Mouse (Mus musculus): ENCODE measurements around the gene Prkd2.

The Prkd2 gene

DNA sequence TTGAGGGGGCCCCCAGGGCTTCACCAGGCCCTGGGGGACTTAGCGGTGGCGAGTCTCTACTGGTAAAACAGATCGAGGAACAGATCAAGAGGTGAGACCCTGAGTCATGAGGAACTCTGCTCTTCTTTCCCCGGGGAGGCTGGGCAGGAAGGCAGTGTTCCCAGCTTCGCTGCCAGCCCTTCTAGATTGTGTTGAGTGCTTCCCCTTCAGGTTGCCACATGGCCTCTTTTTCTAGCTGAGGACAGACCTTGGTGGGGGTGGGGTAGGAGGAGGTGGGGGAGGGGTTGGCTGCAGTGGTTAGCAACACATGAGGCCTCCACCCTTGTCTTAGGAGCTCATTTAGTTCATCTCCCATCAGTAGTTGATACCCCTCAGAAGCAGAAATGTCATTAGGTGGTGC, 16.1 kb upstream of the Prkd2 start:
- DNase-seq (ENCODE audit: low spot score in 2 of 2) = no peak

DNA sequence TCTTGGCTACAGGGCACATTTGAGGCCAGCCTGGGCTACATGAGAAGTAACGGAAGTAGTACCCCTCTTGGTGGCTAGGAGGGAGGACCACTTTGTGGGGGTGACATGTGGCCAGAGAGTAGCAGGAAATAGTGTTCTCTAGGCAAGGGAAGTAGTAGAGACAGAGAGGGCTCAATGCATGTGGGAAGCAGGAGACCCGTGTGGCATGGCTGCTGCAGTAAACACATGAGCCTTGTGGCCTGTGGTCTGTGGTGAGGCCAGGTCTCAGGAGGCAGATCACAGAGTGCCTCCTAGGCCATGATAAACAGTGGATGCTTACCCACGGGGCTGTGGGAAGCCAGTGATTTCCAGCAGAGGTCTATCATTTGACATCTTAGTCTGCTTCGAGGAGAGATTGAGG, 15.4 kb upstream of the Prkd2 start:
- no peak for DNase-seq (ENCODE audit: low spot score in 2 of 2)

DNA sequence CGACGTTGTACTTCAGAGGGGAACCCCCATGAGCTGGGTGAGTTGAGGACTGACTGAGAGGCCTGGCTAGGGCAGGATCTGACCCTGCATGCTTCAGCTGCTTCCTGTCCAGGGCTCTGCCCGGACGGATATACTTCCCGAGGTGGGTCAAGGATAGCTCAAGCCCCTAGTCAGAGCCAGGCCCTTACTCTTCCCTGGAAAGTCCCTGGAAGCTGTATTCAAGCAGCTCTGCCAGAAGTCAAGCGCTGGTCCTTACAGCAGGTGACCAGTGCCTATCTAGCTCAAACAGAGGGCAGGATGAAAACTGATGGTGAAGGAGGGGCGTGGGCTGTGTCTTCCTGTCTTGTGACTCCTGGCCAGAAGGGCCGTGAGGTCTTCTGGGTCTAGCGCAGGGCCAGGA, 12.3 kb upstream of the Prkd2 start:
- no peak for DNase-seq (ENCODE audit: low spot score in 2 of 2)

DNA sequence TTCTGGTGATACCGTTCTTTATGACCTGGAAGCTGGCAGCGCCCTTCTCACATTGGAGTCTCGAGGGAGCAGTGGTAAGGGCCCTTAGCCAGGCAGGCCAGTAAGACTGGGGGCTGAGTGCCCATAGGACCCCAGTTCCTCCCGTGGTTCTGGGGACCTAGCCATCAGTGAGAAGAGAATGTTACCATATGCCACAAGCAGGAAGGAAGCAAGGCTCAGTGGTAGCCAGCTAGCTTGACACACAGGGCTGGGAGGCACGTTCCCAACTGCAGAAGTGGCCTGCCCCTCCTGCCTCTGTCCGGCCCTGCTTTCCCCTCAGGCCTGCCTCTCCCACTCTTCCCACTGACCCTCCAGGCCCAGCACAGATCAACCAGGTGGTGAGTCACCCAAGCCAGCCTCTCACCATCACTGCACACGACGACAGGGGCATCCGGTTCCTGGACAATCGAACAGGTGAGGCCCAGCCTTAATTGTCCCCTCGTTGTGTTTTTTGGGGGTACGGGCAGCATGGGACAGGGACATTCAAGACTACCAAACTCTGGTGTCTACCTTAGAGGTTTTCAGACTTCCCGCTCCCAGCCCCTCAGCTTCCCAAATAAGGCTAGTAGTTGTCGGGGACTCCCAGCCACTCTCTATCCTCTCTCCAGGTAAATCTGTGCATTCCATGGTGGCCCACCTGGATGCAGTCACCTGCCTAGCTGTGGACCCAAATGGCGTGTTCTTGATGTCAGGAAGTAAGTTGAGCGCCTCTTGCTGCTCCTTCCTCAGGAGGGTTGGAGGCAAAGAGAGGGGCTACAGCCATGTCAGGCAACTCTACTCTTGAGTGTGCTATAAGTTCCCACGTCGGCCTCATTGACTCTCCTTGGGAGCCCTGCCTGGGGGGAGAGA, 4.5 kb upstream of the Prkd2 start:
- no peak for DNase-seq (ENCODE audit: low spot score in 2 of 2)

DNA sequence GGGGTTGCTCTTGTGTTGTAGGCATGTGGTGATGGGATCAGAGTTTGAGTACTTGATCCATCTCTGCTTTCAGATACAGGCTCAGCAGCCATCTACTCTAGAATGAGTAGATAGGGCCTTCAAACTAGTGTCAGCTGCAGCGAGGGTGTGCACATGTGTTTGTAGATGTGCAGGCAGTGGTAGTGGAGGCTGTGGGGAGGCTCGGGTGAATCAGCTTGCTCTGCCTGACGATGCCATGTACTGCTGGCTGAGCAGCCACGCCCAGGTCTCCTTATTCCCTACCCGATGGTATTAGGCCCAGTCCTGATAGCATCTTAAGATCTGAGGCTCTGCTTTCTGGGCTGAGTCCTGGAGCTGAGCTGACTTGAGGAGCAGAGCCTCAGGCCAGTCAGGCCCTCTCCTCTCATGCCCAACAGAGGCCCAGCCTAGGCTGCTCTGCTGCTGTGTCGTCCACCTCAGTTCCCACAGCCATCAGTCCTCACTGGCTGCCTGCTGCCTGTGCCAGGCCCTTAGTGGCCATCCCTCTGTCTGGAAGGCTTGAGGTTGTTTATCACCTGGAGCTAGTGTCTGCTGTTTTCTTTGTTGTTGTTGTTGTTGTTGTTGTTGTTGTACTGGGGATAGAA, 3.8 kb upstream of the Prkd2 start:
- DNase-seq (ENCODE audit: low spot score in 2 of 2) = no peak

DNA sequence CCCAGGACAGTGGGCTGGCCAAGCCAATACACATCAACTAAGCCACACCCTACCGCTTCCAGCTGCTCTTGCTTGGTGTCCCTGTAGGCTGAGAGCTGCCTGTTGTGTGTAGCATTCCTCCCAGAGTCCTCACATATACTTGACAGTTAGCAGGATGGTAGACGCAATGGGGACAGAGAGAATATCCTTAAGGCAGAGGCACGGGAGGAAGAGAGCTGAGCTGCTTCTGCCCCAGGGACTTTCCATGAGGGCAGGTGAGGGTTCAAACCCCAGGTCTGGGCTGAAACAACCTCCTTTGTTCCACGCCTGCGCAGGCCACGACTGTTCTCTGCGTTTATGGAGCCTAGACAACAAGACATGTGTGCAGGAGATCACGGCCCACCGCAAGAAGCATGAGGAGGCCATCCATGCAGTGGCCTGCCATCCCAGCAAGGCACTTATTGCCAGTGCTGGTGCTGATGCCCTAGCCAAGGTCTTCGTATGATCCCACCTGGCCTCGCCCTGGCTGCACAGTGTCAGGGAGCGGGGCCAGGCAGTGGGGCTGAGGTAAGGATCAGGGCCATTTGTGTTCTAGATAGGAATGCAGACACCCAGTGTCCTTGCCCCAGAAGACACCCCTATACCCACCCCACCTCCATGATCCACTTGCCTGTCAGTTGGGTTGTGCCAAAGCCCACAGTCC, 3.1 kb upstream of the Prkd2 start:
- DNase-seq (ENCODE audit: low spot score in 2 of 2) = no peak

DNA sequence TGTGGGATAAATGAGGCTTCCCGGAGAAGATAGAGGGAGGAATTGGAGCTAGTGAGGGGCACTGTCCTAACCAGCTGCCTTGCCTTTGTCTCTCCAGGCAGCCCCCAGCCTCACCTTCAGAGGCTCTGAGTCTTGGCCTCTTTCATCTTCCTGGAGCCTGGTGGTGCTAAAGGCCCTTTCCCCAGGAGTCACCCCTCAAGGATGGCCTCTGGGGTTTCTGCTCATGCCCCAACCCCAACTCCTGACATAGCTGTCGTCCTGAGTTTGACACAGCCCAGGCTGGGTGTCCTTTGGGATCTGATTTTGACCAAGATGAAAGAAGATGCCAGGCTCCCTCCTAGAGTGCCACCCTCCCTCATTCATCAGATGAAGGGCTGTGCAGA, 2.6 kb upstream of the Prkd2 start:
- no peak for DNase-seq (ENCODE audit: low spot score in 2 of 2)

DNA sequence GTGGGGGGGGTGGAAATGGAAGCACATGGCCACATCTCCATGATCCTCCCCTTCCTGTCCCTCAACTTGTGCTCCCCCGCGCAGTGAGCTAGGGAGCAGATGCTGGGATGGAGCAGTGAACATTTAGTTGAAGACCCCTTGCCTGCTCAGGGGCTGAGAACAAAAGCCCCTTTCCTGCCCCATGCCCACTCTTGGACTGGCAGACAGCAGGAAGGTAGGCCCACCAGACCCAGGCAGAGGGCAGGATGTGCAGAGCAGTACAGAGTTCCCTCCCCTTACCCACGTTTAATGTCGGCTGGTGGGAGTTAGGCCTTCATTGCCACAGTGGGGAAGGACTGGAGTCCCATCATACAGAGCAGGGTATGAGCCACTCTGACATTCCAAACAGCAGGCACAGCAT, 1.6 kb upstream of the Prkd2 start:
- no peak for DNase-seq (ENCODE audit: low spot score in 2 of 2)

DNA sequence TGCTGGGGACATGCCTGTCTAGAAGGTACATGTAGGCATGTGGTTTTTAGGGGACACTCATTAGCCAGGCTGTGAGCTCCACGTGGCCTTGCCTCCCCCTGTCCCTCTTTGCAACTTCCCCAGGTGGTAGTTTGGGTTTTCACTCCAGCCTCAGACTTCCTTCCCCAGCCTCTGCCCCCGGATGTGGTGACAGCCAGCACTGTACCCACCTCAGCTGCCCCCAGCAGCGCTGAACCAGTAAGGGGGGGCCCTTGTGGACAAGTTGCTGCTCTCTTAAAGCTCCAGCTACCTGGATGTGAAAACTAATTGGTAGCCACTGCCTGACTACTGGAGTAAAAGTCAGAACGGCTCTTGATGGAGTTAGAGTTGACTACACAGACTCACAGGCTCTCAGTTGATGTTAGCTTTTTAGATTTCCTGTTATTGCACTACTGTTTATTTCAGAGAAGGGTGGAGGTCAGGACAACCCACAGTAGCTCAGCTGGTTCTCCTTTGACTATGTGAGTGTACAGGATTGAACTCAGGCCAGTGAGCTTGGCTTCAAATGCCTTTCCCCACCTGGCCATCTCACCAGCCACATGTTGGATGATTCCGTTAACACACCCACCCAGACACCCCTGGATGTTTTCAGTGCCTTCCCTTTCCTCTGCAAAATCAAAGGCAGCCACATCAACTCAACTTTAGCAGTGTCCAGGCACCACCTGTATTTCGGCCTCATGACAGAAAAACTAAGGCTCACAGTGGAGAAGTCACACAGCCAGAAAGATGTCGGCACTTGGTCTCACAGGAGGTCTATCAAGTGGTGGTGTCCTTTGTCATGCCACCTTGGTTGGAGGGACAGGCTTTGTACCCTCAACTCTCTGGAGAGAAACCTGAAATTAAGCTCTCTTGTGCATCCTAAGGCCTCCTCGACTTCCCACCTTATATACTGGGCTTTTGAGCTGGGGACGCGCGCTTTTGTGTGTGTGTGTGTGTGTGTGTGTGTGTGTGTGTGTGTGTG, 841 bp upstream of the Prkd2 start:
- DNase-seq (ENCODE audit: low spot score in 2 of 2) = no peak

DNA sequence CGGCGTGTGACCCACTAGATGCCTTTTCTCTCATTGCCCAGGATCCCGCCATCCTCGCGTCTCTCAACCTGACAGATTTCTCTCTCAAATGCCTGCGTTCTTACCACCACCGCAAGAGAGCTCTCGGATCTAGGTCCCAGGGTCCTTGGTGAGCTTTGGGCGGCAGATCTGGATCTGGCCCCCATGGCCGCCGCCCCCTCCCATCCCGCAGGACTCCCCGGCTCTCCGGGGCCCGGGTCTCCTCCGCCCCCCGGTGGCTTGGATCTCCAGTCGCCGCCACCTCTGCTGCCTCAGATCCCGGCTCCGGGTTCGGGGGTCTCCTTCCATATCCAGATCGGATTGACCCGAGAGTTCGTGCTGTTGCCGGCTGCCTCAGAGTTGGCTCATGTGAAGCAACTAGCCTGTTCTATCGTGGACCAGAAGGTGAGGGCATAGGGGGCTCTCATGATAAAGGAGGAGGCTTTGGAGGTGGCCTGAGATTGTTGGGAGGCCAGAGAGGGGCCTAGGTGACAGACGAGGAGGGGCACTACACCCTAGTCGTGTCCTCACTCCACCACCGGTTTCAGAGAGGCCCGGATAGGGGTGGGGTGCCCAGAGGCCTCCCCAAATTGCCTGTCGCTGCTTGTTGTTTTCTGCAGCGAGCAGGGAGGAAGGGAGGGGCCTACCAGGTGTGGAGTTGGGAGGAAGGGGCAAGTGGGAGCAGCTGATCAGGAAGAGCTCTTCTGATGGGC, 904 bp downstream of the Prkd2 start:
- no peak for DNase-seq (ENCODE audit: low spot score in 2 of 2)

DNA sequence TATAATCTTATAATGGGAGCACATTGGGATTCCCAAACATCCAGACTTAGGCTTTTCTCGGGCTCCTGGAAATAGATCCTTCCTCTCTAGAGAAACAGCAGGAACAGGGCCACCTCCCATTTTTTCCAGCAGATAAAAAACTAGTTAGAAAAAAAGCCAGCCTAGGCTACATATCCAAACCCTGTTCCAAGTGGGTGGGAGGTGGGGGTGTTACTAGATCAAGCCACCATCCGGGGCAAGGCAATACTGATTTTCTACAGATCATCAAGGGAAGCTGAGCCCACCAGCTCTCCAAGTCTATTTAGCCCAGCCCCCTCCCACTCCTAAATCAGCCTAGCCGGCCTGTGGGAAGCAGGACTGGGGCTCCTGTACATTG, 2.0 kb downstream of the Prkd2 start:
- DNase-seq (ENCODE audit: low spot score in 2 of 2) = no peak

DNA sequence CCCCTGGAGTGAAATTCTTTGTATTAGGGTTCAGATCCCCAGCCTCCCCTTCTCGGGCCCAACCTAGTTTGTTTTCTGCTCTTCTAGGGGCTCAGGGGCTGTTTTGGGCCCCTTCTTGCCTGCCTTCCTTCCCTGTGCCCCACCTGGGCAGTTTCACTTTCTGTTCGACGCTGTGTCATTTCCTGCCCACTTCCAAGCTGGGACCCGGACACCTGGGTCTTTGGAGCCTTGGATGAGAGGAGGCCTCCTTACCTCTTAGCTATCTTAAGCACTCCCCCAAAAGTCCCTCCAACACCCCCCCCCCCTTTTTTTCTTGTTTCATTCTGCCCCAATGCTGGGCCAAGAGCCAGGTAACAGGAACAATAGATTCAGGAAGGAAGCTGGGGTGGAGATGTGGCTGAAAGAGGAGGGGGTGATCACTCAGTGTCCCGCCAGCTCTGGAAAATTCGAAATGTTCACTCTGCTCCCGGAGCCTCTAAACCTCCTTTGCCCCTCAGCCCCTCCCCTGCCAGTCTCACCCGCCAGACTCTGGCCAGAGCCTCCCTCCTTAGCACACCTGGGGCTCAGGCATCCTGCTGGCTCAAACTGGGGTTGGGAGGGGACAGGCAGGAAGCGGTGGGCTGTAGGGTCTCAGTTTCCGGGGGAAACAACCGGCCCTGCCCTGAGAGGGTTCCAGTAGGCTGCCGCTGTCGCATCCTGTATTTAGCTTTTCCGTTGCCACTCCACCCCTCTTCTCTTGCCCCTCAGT, 2.5 kb downstream of the Prkd2 start:
- no peak for DNase-seq (ENCODE audit: low spot score in 2 of 2)

DNA sequence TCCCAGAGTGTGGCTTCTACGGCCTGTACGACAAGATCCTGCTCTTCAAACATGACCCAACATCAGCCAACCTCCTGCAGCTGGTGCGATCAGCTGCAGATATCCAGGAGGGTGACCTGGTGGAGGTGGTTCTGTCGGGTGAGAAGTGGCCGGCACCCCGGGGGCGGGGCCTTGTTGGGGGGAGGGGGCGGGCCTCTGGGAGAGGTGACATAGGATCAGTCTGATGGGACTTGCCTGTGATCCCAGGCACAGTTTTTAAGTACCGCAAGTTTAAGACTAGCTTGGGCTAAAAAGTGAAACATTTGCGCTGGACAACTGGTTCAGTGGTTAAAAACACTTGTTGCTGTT, 3.1 kb downstream of the Prkd2 start:
- no peak for DNase-seq (ENCODE audit: low spot score in 2 of 2)

DNA sequence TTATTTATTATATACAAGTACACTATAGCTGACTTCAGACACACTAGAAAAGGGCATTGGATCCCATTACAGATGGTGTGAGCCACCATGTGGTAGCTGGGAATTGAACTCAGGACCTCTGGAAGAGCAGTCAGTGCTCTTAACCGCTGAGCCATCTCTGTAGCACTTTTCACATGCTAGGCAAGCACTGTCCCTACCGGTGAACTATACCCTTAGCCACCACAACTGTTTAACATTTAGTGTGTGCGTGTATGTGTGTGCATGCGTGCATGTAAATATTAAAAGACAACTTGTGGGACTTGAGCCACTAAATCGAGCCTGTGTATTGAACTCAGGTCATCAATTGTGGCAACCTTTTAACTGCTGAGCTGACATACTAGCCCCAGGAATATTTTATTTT, 4.1 kb downstream of the Prkd2 start:
- no peak for DNase-seq (ENCODE audit: low spot score in 2 of 2)

DNA sequence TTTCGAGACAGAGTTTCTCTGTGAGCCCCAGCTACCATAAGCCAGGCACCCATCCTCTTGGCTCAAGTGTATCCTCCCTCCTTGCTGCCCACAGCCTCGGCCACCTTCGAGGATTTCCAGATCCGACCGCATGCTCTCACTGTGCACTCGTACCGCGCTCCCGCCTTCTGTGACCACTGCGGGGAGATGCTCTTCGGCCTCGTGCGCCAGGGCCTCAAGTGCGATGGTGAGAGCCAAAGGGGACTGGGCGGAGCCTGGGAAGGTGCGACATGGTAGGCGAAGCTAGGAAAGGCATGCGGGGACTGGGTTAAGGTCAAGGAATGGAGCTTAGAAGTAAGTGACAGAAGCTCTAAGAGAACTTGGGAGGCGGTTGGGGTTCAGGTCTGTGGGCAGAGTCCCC, 4.8 kb downstream of the Prkd2 start:
- DNase-seq (ENCODE audit: low spot score in 2 of 2) = no peak

DNA sequence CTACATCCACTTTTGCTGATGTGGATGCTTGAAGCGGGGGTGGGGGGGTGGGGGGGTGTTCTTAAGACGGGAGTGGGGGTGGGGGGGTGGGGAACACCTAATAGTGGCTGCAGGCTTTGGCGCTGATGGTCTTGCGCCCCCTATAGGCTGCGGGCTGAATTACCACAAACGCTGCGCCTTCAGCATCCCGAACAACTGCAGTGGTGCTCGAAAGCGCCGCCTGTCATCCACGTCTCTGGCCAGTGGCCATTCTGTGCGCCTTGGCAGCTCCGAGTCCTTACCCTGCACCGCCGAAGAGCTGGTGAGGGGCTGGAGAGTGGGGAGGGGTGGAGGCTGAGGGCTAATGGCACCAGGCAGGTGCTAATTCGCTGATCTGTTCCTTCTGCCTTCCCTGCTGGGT, 5.9 kb downstream of the Prkd2 start:
- DNase-seq (ENCODE audit: low spot score in 2 of 2) = peak in 1 of 2 experiments; percentile 63

DNA sequence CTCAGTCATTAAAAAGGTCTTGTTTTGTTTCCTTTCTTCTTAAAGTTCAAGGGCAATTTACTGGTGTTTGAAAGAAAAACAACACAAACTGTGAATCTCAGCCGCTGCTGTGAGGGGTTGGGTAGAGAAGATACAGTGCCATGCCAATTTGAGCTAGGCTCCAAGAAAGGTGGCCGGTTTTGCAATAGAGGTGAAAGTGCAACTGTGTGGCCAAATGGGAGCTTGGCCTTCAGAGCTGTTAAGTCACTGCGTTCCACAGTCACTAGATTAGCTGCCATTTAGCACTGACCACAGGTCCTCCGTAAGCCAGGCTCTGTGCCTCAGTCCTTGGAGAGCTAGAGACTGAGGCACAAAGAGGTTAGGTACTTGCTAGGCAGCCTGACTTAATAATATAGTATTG, 8.9 kb downstream of the Prkd2 start:
- no peak for DNase-seq (ENCODE audit: low spot score in 2 of 2)

DNA sequence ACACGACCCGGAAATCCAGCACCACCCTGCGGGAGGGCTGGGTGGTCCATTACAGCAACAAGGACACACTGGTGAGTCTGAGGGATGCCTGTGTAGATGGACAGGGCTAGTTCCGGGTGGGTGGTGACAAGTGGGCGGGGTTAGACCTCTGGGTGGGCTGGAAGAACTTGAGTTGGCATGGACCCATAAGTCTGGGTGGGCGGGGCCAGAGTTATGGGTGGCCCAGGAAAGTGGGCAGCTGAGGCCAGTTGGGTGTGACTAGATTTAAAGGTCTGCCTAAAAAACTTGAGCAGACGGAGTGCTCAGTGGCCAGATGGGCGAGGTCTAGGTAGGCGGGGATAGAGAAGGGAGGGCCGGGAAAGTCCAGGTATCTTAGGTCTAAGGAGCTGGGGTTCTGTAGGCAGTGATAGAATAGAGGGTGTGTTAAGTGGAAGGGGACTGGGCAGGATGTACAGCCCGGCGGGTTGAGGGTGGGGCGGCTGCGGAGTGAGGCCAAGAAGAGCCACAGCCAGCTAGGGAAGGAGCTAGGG, 10.7 kb downstream of the Prkd2 start:
- DNase-seq (ENCODE audit: low spot score in 2 of 2) = no peak

DNA sequence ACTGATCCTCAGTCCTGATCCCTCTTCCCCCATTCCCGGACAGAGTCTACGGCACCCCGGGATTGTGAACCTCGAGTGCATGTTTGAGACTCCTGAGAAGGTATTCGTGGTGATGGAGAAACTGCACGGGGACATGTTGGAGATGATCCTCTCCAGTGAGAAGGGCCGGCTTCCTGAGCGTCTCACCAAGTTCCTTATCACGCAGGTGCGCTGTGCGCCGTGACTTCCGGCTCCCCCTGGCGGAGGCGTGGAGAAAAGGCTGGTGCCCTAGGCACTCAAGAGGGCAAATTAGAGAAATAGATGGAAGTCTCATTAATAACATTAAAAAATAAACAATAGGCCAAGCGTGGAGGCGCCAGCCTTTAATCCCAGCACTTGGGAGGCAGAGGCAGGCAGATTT, 15.6 kb downstream of the Prkd2 start:
- no peak for DNase-seq (ENCODE audit: low spot score in 2 of 2)
